Mouse (Mus musculus): Measurements from ENCODE around the gene Esyt3.

The Esyt3 gene

DNA sequence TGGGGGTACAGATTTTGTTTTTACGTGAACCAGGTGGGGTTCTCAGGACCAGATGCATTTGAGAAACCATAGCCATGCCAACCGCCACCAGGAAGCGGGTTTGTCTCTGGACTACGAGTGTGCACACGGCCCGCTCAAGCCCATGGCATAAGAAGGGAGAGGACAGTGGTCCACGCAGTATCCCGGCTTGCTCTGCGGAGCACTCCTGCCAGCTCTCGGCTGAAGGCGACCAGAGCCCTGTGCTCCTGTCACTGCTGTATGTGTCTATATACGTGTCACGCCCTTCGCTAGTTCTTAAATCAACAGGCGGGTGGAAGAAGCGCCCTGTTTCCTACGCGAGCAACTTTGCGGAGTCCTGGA, 816 bp downstream of the Esyt3 start:
- intact Hi-C loops (cut with DNase I): no loop called here

DNA sequence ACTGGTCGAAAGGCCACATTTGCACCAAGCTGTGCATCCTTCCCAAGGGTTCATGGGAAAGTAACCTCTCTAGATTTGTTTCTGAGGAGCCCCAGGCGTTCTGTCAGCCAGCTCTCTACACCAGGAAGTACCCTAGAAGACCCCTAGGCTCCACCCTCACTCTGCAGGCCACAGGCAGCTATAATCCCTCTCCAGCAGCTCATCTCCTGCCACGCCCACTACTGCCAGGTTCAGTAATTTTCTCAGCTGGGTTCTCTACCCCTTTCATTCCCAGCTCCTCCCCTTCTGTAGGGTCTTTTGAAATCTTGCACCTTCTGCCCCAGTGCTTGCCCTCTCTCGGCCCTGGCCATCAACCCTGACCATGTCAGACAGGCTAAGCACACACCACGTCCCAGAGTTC, 2.4 kb downstream of the Esyt3 start:
- intact Hi-C loops (cut with DNase I): no loop called here

DNA sequence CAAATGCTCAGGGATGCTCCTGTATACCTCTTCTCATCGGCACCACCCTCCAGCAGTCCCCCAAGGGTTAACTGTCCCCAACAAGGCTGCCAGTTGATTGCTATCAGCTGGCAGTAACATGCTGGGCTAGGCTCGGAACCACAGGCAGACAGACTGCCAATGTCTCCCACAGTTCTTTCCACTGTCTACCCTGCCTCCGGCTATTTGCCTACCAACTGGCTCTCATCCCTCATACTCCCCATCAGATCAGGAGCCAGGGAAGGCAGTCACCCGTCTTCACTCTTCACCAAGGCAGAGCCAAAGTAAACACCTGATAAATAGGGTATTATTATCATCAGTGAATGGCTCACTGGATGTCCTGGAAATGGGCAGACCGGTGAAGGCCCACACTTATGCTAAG, 3.6 kb downstream of the Esyt3 start:
- intact Hi-C loops (cut with DNase I): no loop called here

DNA sequence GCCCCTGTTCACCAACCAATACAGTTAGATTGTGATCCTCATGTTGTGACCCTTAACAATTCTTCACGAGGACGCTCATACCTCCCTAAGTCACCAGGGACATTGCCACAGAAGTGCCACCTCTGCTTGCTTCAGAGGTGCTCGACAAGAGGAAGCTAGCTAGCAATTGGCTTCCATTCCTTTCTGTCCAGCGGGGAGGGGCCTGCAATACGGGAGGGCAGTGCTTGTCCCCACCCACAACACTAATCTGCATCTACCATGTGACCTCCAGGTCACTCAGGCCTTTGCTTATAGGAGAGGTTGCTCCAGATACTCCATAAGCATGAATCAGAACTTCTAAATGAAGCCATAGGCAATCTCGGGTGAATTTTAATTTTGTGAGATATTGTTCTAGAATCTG, 5.0 kb downstream of the Esyt3 start:
- intact Hi-C loops (cut with DNase I): no loop called here

DNA sequence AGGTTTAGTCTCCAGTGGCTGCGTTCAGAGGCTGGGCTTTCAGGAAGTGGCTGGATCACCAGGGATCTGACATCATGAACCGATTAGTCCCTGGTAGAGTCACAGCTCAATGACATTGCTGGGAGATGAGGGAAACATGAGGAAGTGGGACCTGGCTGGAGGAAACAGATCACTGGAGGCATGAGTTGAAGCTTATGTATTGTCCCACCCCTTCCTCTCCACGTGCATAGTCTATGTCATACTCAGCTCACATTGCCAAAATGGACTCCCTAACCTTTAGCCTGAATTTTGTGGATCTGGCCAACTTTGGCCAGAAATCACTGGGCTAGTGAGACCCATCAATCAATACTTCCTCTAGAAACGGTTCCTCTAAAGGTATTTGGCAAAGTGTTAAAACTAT, 5.4 kb downstream of the Esyt3 start:
- intact Hi-C loops (cut with DNase I): no loop called here

DNA sequence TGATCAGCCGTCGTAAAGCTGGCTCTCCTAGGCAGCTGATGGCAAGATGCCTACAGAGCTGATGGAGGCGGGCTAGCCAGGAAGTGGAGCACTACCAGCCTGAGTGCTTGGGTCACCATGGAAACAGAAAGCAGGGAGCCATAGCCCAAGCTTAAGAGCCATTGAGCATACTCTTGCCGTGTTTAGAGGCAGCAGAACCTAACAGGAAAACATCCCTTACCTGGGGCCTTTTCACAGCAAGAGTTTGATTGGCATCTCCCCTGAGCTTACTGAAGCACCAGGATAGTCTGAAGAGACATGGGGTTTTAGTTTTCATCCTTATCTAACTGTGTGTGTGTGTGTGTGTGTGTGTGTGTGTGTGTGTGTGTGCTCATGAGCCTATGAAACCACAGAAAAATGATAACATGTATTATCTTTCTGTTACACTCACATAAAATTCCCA, 13.0 kb downstream of the Esyt3 start:
- intact Hi-C loops (cut with DNase I): no loop called here

DNA sequence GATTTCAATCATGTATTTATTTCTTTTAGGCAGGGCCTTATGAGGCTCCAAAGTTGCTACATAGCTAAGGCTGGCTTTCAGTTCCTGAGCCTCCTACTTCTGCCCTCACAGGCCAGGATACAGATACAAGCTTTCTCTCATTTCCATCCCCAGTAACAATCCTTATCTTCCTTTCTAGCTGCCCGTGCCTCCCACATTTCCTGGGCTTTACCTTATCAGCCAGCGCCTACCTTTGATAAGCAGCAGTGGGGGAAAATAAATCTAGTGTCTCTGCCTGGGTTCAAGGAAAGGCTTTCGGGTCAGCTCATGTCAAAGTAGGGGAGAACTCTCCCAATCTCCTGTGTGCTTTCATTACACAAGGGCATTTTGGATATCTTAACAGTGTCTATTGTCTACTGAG, 16.8 kb downstream of the Esyt3 start:
- intact Hi-C loops (cut with DNase I): no loop called here

DNA sequence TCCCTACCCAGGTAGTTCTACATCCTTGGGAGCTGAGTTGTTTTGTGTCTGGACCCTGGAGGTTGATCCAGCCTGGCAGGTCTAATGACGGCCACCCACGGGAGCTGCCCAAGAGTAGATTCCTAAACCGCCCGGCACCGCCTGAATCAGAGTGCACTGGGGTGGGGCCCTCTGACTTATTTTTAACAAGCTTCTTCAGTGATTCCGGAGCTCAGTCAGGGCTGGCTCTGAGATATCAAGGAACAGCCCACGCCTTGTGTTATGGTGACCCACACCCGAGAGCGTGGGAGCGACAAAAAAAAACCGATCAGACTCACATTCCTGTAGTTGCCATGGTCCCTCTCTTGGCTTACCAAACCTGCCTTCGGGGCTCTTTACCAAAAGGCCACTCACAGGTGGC, 18.2 kb downstream of the Esyt3 start:
- intact Hi-C loops (cut with DNase I): no loop called here

DNA sequence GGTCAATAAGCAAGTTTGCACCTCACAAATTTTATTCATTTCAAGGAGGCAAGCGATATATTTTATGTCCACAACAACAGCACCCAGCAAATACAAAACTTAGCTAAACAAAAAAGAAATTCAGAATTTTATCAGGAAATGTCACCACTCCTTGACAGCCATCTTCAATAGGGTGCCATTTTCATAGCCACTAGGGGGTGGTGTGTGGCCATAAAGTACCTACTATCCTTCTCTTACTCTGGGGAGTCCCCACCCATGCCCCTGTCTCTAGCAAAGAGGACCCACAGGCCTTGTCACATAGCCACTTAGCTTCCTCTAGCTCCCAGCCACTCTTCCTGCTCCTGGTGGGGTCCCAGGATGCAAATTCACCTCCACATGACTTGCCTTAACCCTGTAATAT, 19.2 kb downstream of the Esyt3 start:
- intact Hi-C loops (cut with DNase I): no loop called here

DNA sequence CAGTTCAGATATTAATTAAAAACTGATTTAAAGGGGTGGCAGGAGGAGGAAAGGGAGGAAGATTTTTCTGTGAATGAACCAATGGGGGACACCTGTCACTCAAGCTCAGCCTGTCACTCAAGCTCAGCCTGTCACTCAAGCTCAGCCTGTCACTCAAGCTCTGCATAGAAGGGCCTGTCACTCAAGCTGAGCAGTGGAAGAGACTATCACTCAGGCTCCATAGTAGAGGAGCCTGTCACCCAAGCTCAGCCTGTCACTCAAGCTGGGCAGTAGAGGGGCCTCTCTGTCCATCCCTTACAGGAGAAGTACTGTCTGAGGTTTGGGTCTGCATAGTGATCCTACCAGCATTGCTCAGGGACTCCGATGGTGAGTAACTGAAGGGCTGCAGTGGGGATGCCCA, 20.1 kb downstream of the Esyt3 start:
- intact Hi-C loops (cut with DNase I): no loop called here

DNA sequence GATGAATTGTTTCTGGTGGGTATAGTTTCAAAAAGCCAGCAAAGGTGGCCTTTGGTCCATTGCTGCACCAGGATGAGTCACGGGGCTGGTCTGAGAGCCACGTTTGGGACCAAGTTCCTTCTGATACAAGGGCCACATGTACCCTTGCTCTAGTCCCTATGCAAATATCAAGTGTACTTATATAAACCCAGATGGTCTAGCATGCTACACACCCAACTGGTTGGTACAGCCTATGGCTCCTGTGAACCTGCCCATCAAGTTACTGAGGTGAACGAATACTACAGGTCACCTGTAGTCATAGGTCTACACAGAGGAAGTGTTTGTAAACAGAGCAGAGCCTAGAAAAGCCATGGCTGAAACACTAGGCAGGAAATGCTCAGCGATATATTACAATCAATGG, 21.8 kb downstream of the Esyt3 start:
- intact Hi-C loops (cut with DNase I): no loop called here

DNA sequence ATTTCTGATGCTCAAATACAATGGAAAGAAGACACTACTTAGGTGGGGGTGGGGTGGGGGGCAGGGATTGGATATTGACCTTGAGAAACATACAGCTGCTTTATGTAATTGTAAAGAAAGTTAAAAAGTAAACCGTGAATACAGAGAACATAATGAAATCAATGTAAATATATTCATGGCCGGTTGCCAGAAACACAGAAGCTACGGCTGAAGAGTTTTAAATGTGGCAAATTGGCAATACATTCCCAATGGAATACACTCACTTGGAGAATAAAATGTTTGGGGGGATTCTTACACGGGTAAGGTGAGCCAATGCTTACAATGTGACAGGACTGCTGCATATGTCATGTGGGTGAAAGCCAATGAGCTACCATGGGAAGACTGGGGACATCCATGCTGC, 31.5 kb downstream of the Esyt3 start:
- intact Hi-C loops (cut with DNase I): no loop called here

DNA sequence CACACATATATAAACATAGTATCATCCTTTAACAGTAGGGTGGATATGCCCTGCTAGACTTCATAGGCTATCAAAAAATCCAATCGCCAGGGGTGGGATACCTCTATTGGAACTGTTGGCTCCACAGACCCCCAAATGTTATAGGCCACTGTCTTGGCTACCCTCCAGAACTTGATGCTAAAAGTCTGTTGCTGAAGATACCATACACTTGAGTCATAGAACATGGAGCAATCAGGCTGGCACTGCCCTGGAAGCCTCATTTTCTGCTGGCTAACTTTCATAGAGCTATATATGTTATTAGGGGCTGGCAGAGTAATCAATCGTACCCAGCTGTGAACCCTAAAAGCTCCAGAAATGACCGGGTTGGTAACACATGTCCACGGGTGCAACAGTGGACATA, 32.4 kb downstream of the Esyt3 start:
- intact Hi-C loops (cut with DNase I): no loop called here

DNA sequence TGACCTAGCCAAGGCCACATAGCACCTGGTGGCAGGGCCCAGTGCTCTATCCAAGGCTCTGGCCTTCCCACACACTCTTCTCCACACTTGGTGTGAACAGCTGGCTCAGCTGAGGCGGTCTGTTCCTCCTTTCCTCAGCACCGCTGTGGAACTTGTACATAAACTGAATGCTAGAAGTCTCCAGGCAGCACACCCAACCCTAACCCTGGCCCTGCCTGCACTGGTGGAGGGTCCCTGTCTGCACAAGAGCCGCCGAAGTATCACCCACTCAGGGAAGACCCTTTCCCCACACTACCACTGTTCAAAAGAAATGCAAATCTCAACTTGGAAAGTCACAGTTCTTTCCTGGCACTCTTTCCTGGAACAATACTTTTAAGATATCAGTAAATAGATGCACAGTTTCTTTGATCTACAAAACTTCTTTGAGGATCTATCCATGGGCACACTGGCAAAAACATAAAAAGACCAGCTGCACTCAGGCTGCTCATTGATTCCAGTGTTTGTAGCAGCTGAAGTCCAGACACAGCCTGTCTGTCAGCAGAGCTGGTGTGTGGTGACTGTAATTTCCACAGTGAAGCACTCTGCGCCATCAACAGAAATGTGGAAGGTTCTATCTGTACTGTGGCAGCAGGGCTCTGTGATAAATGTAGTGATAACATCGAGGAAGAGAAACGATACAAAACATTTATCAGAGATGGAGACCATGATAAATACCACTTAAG, 33.0 kb downstream of the Esyt3 start:
- intact Hi-C loops (cut with DNase I): no loop called here

DNA sequence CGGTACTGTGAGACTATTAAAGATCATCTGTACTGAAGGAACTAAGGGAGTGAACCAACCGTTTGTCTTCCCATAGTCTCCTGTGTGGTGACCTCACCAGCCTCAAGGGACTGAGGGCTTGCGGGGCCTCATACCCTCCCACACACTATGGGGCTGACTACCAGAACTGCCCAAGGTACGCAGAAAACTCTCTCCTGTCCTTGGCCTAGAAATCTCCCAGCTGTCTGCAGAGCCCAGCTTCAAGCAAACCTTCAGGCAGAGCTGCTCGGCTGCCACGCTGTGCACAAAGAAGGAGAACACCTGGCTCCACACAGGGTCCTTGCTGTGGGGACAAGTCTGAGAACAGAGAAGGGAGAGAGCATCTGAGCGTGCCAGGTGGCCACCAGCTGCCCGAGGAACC, 38.4 kb downstream of the Esyt3 start:
- intact Hi-C loops (cut with DNase I): no loop called here

DNA sequence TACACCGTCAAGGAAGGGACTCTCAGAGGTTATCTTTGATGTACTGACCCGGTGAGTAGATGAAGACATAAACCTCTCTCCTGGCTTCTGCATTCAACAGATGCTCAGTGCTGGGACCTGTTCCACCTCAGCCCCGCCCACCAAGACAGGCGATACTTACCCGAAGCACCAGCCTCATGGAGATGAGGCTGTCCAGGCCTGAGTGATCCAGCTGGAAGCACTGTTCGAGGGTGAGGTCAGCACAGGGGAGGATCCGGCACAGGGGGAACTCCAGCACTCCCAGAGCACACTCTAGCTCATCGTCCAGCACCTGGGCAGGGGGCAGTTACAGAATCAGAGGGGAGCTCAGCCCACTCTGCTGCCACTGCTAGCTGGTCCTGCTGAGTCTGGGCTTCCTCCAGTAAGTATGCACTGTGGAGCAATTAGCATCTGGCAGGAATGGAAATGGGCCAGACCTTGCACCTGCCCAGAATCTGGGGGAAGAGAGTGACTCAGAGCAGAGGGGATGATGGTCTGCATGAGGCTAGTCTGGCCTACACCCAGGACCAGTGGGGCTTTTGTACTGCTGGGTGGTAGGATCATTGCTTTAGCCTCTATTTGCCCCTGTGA, 38.9 kb downstream of the Esyt3 start:
- intact Hi-C loops (cut with DNase I): no loop called here

DNA sequence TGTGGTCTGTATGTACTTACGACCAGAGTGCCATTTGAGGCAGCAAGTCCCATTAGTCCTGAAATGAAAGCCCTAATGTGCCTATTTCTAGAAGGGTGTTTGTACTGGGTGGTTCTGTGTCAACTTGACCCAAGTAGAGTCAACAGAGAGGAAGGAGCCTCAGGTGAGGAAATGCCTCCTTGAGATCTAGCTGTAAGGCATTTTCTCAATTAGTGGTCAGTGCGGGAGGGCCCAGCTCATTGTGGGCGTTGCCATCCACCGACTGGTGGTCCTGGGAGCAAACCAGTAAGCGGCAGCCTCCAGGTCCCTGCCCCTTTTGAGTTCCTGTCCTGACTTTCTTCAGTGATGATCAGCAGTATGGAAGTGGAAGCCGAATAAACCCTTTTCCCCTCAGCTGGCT, 52.1 kb downstream of the Esyt3 start:
- intact Hi-C loops (cut with DNase I): no loop called here

DNA sequence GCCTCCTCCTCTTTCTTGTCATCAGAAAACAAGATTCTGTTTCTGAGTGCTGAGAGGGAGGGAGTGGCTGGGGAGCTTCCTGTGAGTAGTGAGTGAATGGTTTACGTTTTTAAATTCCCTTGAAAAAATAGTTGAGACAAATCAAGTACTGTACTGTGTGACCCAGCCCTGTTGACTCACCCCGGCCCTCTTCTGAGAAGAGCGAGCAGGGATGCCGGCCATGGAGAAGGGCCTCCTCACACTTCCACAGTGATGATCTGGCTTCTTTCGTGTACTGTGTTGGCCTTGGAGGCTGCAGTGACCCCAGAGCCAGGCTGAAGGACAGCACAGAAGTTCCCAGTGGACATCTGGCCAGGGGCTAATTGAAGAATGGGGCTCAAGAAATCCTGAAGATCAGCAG, 54.1 kb downstream of the Esyt3 start:
- intact Hi-C loops (cut with DNase I): no loop called here

Measured in adrenal gland (tissue).